Mouse (Mus musculus): Measurements from ENCODE around the gene Itsn2.

DNA sequence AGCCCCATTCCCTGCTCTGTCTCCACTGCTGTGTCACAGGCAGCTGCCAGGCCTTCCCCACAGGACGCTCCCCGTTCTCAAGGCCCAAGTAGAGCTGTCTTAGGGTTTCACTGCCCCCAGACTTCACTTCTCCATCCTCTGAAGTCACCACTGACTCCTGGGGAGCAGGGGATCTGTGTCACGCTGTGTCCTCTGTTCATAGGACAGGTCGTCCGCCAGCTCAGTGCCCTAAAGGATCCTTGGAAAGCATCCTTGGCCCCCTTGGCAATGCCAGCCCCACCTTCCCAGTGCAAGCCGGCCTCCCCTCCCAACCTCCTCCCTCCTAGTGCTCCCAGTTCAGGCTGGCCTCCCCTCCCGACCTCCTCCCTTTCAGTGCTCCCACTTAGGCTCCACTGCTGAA lies 117.5 kb downstream of the Itsn2 start:
- TF ChIP-seq CTCF (IDR thresholded peaks at IDR 0.05; ENCODE audit: insufficient read depth, low read length): no peak
- TF ChIP-seq POLR2A (IDR thresholded peaks at IDR 0.05; ENCODE audit: borderline replicate concordance, extremely low read depth, low read depth, low read length): no peak

Measured in lung, adult 2 months (tissue).